Mouse (Mus musculus) ovary, postnatal 36 days (tissue): Measurements from ENCODE around the gene Ptdss2.

ENCODE experiments used
- DNase-seq: peaks from one replicate; pipeline ENCODE4 v3.0.0; 2022; ENCODE audit warnings: low spot score, mixed read lengths

Gene Ptdss2

GRCm38 (mm10) chr7:141122689-141123516 is 721 bp downstream of the Ptdss2 start:
- DNase-seq = peak; percentile 93

- DNase-seq = no peak
Observed at GRCm38 (mm10) chr7:141123517-141123856, 1.3 kb downstream of the Ptdss2 start.

- peak; percentile 89 for DNase-seq
Observed at GRCm38 (mm10) chr7:141131024-141131820, 9.0 kb downstream of the Ptdss2 start.

GRCm38 (mm10) chr7:141131904-141132755 is 9.9 kb downstream of the Ptdss2 start:
- no peak for DNase-seq

GRCm38 (mm10) chr7:141141326-141141725 is 19.1 kb downstream of the Ptdss2 start:
- no peak for DNase-seq

GRCm38 (mm10) chr7:141143112-141143511 is 20.9 kb downstream of the Ptdss2 start:
- DNase-seq = peak; percentile 50

- no peak for DNase-seq
Observed at GRCm38 (mm10) chr7:141143861-141144260, 21.7 kb downstream of the Ptdss2 start.

- no peak for DNase-seq
Observed at GRCm38 (mm10) chr7:141144650-141145049, 22.5 kb downstream of the Ptdss2 start.

GRCm38 (mm10) chr7:141145403-141145802 is 23.2 kb downstream of the Ptdss2 start:
- DNase-seq = no peak

- no peak for DNase-seq
Observed at GRCm38 (mm10) chr7:141146043-141146595, 23.9 kb downstream of the Ptdss2 start.

GRCm38 (mm10) chr7:141147044-141147443 is 24.9 kb downstream of the Ptdss2 start:
- no peak for DNase-seq

GRCm38 (mm10) chr7:141148639-141149038 is 26.5 kb downstream of the Ptdss2 start:
- DNase-seq = no peak

- DNase-seq = no peak
Observed at GRCm38 (mm10) chr7:141155362-141155761, 33.2 kb downstream of the Ptdss2 start.

- no peak for DNase-seq
Observed at GRCm38 (mm10) chr7:141164397-141164796, 42.2 kb downstream of the Ptdss2 start.

- DNase-seq = no peak
Observed at GRCm38 (mm10) chr7:141164850-141165249, 42.7 kb downstream of the Ptdss2 start.

- DNase-seq = peak; percentile 59
Observed at GRCm38 (mm10) chr7:141167901-141168517, 45.8 kb downstream of the Ptdss2 start.

GRCm38 (mm10) chr7:141168518-141168953 is 46.4 kb downstream of the Ptdss2 start:
- DNase-seq = peak; percentile 69

- no peak for DNase-seq
Observed at GRCm38 (mm10) chr7:141169300-141169699, 47.1 kb downstream of the Ptdss2 start.

- no peak for DNase-seq
Observed at GRCm38 (mm10) chr7:141169866-141170265, 47.7 kb downstream of the Ptdss2 start.

- peak; percentile 90 for DNase-seq
Observed at GRCm38 (mm10) chr7:141172116-141173006, 50.2 kb downstream of the Ptdss2 start, which contains the start of gene Rnh1. TSS of gene Rnh1 (minus strand) at chr7:141172857.
